7 mouse cellular contexts compared by ENCODE assay signal in the genomic region with DNA sequence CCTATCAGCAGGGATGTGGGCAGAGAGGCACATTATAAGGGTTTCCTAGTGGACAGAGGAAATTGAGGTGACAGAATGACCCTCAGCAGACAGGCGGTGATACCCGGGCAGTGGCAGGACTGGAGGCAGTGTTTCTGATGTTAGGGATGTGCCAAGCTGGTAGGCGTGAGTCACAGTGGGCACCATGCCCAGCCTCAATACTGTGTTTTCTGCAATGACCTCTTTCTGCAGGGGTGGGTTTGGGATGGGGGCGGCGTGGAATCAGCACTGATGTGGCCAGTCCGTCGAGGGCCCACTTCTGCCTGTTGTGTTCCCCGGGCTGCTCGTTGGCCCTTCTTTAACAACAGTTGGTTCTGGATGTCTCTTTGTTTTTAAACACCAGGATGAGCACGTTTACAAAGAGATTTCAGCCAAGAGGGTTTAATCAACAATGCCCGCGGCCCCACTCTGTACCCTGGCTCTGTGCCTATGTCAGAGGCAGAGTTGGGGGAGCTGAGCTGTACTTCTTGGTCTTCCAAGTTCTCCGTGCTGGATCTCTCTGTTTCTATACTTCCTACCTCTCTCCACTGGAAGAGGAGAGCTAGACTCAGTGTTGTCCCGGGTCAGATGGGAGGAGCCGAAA. TPM values are rescaled to one million over a fixed set of nuclear protein-coding genes. Genes with fewer than 3 reads are reported as not detected.
A peak's percentile ranks its signal among the peaks of the same experiment; 100 is the strongest.
DNase-seq lines count a peak whose midpoint lies in the region; ATAC-seq and TF ChIP-seq lines count a peak whose summit lies in the region.

No protein-coding gene starts in this region.

- no peak overlapping the region for H3K27ac ChIP-seq in forebrain, postnatal 0 days (ENCODE audit: low read depth, low read length)
- H3K27ac ChIP-seq in limb, embryonic 10.5 days = peak overlapping the region; percentile 88
- no peak overlapping the region for H3K27ac ChIP-seq in midbrain, embryonic 11.5 days (ENCODE audit: low read depth, low read length)

- peak overlapping the region; percentile 45; the same call in 1 of the 2 replicates for H3K4me2 ChIP-seq in forebrain, postnatal 0 days (ENCODE audit: low read depth)
- peak overlapping the region; percentile 45; the same call in 1 of the 2 replicates for H3K4me2 ChIP-seq in midbrain, embryonic 11.5 days

- intact Hi-C loops in left cerebral cortex, postnatal 14 days (cut with DNase I) = no loop called here

- no peak for ATAC-seq in forebrain, postnatal 0 days
- no peak for ATAC-seq in midbrain, embryonic 11.5 days (ENCODE audit: low FRiP score)

- DNase-seq in right cerebral cortex, postnatal 14 days = peak; percentile 43
- no peak for DNase-seq in right cerebral cortex, adult 2 months (ENCODE audit: low spot score in 2 of 2)
- DNase-seq in adrenal gland, postnatal 36 days = peak; percentile 91
- peak; percentile 51 for DNase-seq in forebrain, postnatal 0 days
- no peak for DNase-seq in limb, embryonic 10.5 days (ENCODE audit: low spot score)
- no peak for DNase-seq in midbrain, embryonic 11.5 days (ENCODE audit: low spot score, missing footprints)
- no peak for DNase-seq in left cerebral cortex, postnatal 14 days (ENCODE audit: low spot score in 2 of 2)

- 32% methylated on average over 15 of the region's 15 CpGs for WGBS in forebrain, postnatal 0 days
- 64% methylated on average over 15 of the region's 15 CpGs for WGBS in limb, embryonic 10.5 days
- WGBS in midbrain, embryonic 11.5 days = 66% methylated on average over 15 of the region's 15 CpGs

- no peak overlapping the region for H3K4me3 ChIP-seq in forebrain, postnatal 0 days (ENCODE audit: low read depth, low read length)
- H3K4me3 ChIP-seq in limb, embryonic 10.5 days = peak overlapping the region; percentile 67
- H3K4me3 ChIP-seq in midbrain, embryonic 11.5 days (ENCODE audit: low read depth, low read length) = peak overlapping the region; percentile 38; the same call in 1 of the 2 replicates

- H3K27me3 ChIP-seq in forebrain, postnatal 0 days (ENCODE audit: insufficient read depth, low read length) = peaks cover 3% of the 10 kb centered on the region; the same call in 1 of the 2 replicates
- H3K27me3 ChIP-seq in limb, embryonic 10.5 days (ENCODE audit: low read depth, poor library complexity, severe bottlenecking) = peaks cover 36% of the 10 kb centered on the region
- peaks cover 32% of the 10 kb centered on the region for H3K27me3 ChIP-seq in midbrain, embryonic 11.5 days (ENCODE audit: control insufficient read depth, insufficient read depth, low read length)

- no peaks in the 10 kb centered on the region for H3K9me3 ChIP-seq in forebrain, postnatal 0 days (ENCODE audit: low read length)
- H3K9me3 ChIP-seq in limb, embryonic 10.5 days (replicated peaks) = no peaks in the 10 kb centered on the region
- no peaks in the 10 kb centered on the region for H3K9me3 ChIP-seq in midbrain, embryonic 11.5 days (ENCODE audit: control insufficient read depth, low read length)

- no peak overlapping the region for H3K9ac ChIP-seq in forebrain, postnatal 0 days
- no peak overlapping the region for H3K9ac ChIP-seq in midbrain, embryonic 11.5 days (ENCODE audit: low read length)

- no peak for TF ChIP-seq CTCF in forebrain, postnatal 0 days (IDR thresholded peaks at IDR 0.05; ENCODE audit: low read depth)

- H3K36me3 ChIP-seq in forebrain, postnatal 0 days (ENCODE audit: insufficient read depth) = peaks cover 10% of the 10 kb centered on the region
- H3K36me3 ChIP-seq in limb, embryonic 10.5 days = peaks cover 22% of the 10 kb centered on the region
- no peaks in the 10 kb centered on the region for H3K36me3 ChIP-seq in midbrain, embryonic 11.5 days (ENCODE audit: control insufficient read depth, insufficient read depth, low read length)

- H3K4me1 ChIP-seq in forebrain, postnatal 0 days (ENCODE audit: insufficient read depth) = 0 out of 2 replicates have a peak, but pooled peaks cover 6% of the 10 kb centered on the region
- peaks cover 76% of the 10 kb centered on the region for H3K4me1 ChIP-seq in limb, embryonic 10.5 days
- peaks cover 24% of the 10 kb centered on the region for H3K4me1 ChIP-seq in midbrain, embryonic 11.5 days (ENCODE audit: control insufficient read depth, insufficient read depth, low read length)

RNA-seq across cellular contexts. Expression of a gene that starts 25.8 kb away (rescaled TPM):
- total RNA-seq in adrenal gland, postnatal 36 days (2021) = 10 to 100 TPM; 28.6 to 37.3 TPM
- 52.7 and 52.9 TPM in 2 replicates for total RNA-seq in forebrain, postnatal 0 days (2014; rRNA removed)
- 7.0 and 10.2 TPM in 2 replicates for polyA plus RNA-seq in forebrain, postnatal 0 days (2015; fragmentation: Nextera tagmentation; extraction: Ambion mirVana)
- 3.5 and 3.9 TPM in 2 replicates for polyA plus RNA-seq in limb, embryonic 10.5 days (2016; fragmentation: Nextera tagmentation; extraction: Ambion mirVana)
- polyA plus RNA-seq in midbrain, embryonic 11.5 days (2014; fragmentation: Nextera tagmentation; extraction: Ambion mirVana) = 2.5 and 2.8 TPM in 2 replicates
- total RNA-seq in left cerebral cortex, postnatal 14 days (2021) = 10 to 100 TPM; 70.1 to 71.4 TPM

RNA-seq across cellular contexts. Expression of a gene that starts 59.0 kb away (rescaled TPM):
- under 1 TPM in 1 of 2 experiments, not detected in 1; 0.33 TPM for total RNA-seq in adrenal gland, postnatal 36 days (2021)
- total RNA-seq in forebrain, postnatal 0 days (2014; rRNA removed) = 0.38 TPM in 1 of 2 replicates, not detected in the other
- polyA plus RNA-seq in forebrain, postnatal 0 days (2015; fragmentation: Nextera tagmentation; extraction: Ambion mirVana) = 0.25 TPM in 1 of 2 replicates, not detected in the other
- polyA plus RNA-seq in limb, embryonic 10.5 days (2016; fragmentation: Nextera tagmentation; extraction: Ambion mirVana) = 0.49 and 0.54 TPM in 2 replicates
- 0.11 TPM in 1 of 2 replicates, not detected in the other for polyA plus RNA-seq in midbrain, embryonic 11.5 days (2014; fragmentation: Nextera tagmentation; extraction: Ambion mirVana)
- total RNA-seq in left cerebral cortex, postnatal 14 days (2021) = under 1 TPM in 1 of 2 experiments, not detected in 1; 0.23 TPM

Comparison
In these comparisons a context has a peak if more than half of its experiments do, and no peak if none do; other contexts are left out.
1. DNase-seq: peak in right cerebral cortex, postnatal 14 days (single experiment), adrenal gland, postnatal 36 days (2 of 2) and forebrain, postnatal 0 days (single experiment); none in right cerebral cortex, adult 2 months (0 of 2), limb, embryonic 10.5 days (single experiment), midbrain, embryonic 11.5 days (single experiment) and left cerebral cortex, postnatal 14 days (0 of 2).